Mouse (Mus musculus): ENCODE measurements at regions not wholly inside any gene's neighbourhood (a gene's known extent, or its start where the extent isn't known, plus 50 kb on each side); places are given as distances from the start of the nearest gene placed in this dataset.

GRCm38 (mm10) chr2:161339327-161340001 lies 230.6 kb upstream of the Chd6 start:
- no peak for DNase-seq

GRCm38 (mm10) chr2:161338953-161339326 lies 230.1 kb upstream of the Chd6 start:
- no peak for DNase-seq

GRCm38 (mm10) chr2:161332653-161333052 lies 223.8 kb upstream of the Chd6 start:
- DNase-seq: no peak

GRCm38 (mm10) chr2:161331850-161332365 lies 223.0 kb upstream of the Chd6 start:
- DNase-seq: no peak

GRCm38 (mm10) chr2:161302796-161303195 lies 193.9 kb upstream of the Chd6 start:
- DNase-seq: no peak

GRCm38 (mm10) chr2:161268861-161269413 lies 160.1 kb upstream of the Chd6 start:
- no peak for DNase-seq

GRCm38 (mm10) chr2:161266476-161266875 lies 157.6 kb upstream of the Chd6 start:
- DNase-seq: no peak

- no peak for DNase-seq
Measured at GRCm38 (mm10) chr2:161265211-161265610, 156.3 kb upstream of the Chd6 start.

GRCm38 (mm10) chr2:161252761-161253160 lies 143.9 kb upstream of the Chd6 start:
- DNase-seq: no peak

- no peak for DNase-seq
Measured at GRCm38 (mm10) chr2:161241665-161242064, 132.8 kb upstream of the Chd6 start.

- DNase-seq: no peak
Measured at GRCm38 (mm10) chr2:161237280-161237819, 128.5 kb upstream of the Chd6 start.

GRCm38 (mm10) chr2:161233155-161233741 lies 124.4 kb upstream of the Chd6 start:
- DNase-seq: no peak

GRCm38 (mm10) chr2:161231405-161231804 lies 122.5 kb upstream of the Chd6 start:
- no peak for DNase-seq

GRCm38 (mm10) chr2:161215736-161216135 lies 106.9 kb upstream of the Chd6 start:
- DNase-seq: no peak

GRCm38 (mm10) chr2:161214681-161215458 lies 106.0 kb upstream of the Chd6 start:
- peak; percentile 81 for DNase-seq

- DNase-seq: no peak
Measured at GRCm38 (mm10) chr2:161212322-161212882, 103.5 kb upstream of the Chd6 start.

- DNase-seq: no peak
Measured at GRCm38 (mm10) chr2:161196713-161197372, 88.0 kb upstream of the Chd6 start.

- no peak for DNase-seq
Measured at GRCm38 (mm10) chr2:161187516-161187915, 78.6 kb upstream of the Chd6 start.

GRCm38 (mm10) chr2:161185122-161185521 lies 76.2 kb upstream of the Chd6 start:
- DNase-seq: no peak

- DNase-seq: peak; percentile 59
Measured at GRCm38 (mm10) chr2:161177355-161178021, 68.6 kb upstream of the Chd6 start.

- no peak for DNase-seq
Measured at GRCm38 (mm10) chr2:161166681-161167080, 57.8 kb upstream of the Chd6 start.

GRCm38 (mm10) chr2:161165495-161165894 lies 56.6 kb upstream of the Chd6 start:
- no peak for DNase-seq
